Mouse (Mus musculus) c-Kit-positive CD71-negative TER-119-negative erythroid progenitor cells, embryonic 14.5 days (primary cell): ENCODE results near the gene Olfr1138.

Experiments used
- DNase-seq: peaks from one replicate; pipeline ENCODE4 v3.0.0-alpha.2; 2013; ENCODE audit warnings: low read depth

Gene Olfr1138

DNA sequence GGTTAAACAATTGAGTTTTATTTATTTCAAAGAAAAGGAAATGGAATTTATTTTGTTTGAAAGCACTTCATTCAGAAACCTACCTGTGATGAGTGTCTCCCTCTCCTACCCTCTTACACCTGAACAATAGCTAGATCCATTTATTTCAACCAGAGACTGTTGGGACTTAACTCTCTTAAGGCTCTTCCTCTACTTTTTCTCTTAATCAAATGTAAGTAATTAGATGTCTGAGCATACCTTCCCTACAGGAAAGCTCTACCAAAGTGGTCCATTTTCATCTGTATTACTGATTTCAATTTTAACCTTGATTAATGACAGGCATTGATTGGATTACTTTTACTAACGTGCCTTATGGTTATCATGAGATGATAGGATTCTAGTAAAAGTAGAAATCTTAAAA, at the start of gene Olfr1138:
Gene Olfr1138, minus strand, starts transcription at position 101 of the 400 bp plus-strand sequence.
- no peak for DNase-seq

DNA sequence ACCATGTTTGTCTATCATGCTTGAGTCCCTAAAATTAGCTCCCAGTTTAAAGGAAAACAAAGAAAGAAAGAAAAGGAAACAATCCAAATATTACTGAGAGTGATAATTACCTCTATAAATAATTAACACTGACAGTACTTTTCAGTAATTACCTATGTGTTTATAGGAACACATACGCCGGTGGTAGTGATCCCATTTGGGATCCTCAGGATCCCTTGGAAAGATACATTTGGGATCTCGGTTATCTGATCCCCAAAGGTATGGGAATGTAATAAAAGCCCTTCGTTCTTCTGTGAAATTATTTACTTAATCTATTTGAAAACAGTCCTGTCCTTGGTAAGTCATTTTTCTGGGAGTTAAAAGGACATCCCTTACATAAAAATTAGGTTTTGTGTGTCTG, 39.4 kb upstream of the Olfr1138 start, which contains the start of gene Olfr152:
Gene Olfr152, plus strand, starts transcription at position 301 of the 400 bp plus-strand sequence.
- no peak for DNase-seq

DNA sequence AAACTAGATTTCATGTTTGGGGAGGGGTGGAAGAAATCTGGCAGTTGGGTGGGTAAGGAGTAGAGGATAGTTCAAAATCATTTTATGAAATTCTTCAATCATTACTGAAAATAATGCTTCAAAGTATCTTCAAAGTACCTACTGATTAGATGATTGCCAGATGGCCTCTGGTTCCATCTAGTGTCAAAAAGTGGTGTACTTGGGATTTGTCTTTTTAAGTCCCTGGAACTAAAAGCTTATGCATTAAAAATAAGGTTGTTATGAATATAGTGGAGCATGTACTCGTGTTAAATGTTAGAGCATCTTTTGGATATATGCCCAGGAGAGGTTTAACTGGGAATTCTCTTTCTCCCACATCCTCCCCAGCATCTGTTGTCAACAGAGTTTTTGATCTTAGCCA, 36.4 kb upstream of the Olfr1138 start:
- no peak for DNase-seq

DNA sequence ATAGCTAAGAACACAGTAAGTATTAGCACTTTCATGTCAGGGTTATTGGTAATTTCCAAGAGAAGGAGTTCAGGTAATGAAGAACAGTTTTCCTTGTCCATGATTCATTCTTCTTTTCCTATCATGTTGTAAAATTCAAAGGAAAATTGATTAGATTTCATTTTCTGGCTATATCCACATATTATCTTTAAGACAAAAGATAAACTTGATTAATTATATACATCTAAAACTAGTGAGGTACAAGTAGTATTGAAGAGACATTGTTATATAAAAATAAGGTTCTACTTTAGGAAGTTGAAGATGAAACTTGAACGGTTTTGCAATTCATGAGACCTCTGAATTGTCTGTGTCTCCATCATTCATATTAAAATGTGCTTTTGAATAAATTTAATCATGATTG, 14.1 kb upstream of the Olfr1138 start, which contains the start of gene Olfr1141:
Gene Olfr1141, minus strand, starts transcription at position 101 of the 400 bp plus-strand sequence.
- no peak for DNase-seq

DNA sequence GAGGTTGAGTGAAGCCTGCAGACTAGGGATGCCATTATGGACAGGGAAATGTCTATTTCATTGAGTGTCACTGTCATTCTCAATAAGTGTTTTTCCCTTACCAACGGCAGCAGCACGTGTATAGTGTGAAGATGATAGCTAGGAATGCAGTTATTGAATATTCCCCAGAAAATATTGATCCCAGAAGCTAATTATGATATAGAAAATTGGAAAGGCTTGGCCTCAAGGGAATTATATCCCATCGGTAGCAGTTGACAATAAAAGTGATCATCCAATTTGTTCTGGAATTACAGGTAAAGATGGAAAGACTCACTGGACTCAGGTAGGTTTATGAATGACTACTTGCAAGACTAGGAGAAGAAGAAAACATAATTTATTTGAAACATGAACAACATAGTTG, 3.7 kb upstream of the Olfr1138 start, which contains the start of gene Olfr1140:
Gene Olfr1140, plus strand, starts transcription at position 301 of the 400 bp plus-strand sequence.
- no peak for DNase-seq

DNA sequence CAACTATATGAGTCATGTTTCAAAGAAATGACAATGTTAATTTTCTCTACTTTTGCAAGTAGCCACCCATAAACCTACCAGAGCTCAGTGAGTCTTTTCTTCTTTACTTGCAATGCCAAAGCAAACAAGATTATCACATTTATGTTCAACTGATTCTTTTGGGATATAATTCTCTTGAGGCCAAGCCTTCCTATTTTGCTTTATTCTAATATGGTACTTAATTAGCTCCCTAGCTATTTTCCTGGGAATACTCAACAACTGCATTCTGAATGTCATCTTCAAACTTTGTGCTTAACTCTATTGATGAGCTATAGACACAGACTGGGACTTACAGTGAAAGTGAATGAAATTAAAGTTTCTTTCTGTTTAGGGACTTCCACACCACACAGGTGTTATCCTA, 26.7 kb downstream of the Olfr1138 start, which contains the start of gene Olfr1137:
Gene Olfr1137, minus strand, starts transcription at position 101 of the 400 bp plus-strand sequence.
- DNase-seq: no peak

DNA sequence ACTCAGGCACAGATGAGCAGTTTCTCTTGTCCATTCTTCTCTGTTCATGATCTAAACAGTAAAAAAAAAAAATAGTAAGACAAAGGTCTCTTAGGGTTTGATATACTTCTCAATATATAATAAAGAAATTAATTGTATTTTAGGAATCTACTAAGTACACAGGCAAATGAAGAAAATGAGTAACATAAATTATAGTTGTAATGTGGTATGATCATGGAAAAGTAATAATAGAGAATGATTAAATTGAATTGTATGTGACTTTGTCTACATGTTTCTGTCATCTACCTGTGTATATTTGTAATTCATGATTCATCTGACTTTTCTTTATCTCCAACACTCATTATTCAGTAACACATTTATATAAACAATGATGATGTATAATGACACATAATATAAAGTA, 45.9 kb downstream of the Olfr1138 start, which contains the start of gene Olfr1136:
Gene Olfr1136, minus strand, starts transcription at position 101 of the 400 bp plus-strand sequence.
- no peak for DNase-seq
